Mouse (Mus musculus) lung, postnatal 0 days (tissue): ENCODE measurements around the gene Nmnat2. TPM values are rescaled to one million over a fixed set of nuclear protein-coding genes. Genes with fewer than 3 reads are reported as not detected.

ENCODE experiments used
- ATAC-seq: fragments of 200-750 bp; cut with Nextera tagmentation; 2 replicates; pipeline ENCODE4 v1.8.0; 2017; ENCODE audit warnings: moderate library complexity
- DNase-seq: peaks from one replicate; pipeline ENCODE4 v3.0.0-alpha.2; 2016; ENCODE audit warnings: low spot score
- H3K27ac ChIP-seq: fragments of 300-500 bp; sonication (generic); 2 replicates; pipeline ENCODE4 v1.5.1; 2014; ENCODE audit warnings: antibody characterized with exemption, mild to moderate bottlenecking, low read length, mixed read lengths
- H3K27me3 ChIP-seq: fragments of 300-500 bp; sonication (generic); replicated peaks from 2 replicates; pipeline ENCODE4 v1.6.1; 2014; ENCODE audit warnings: low read length, mixed read lengths; ENCODE audit not compliant: insufficient read depth
- H3K36me3 ChIP-seq: fragments of 300-500 bp; sonication (generic); 2 replicates; pipeline ENCODE4 v1.6.1; 2014; ENCODE audit warnings: low read length, mixed read lengths; ENCODE audit not compliant: insufficient read depth
- H3K4me1 ChIP-seq: fragments of 300-500 bp; sonication (generic); 2 replicates; pipeline ENCODE4 v1.6.1; 2014; ENCODE audit warnings: antibody characterized with exemption, low read depth, low read length, mixed read lengths; ENCODE audit not compliant: insufficient read depth
- H3K4me2 ChIP-seq: fragments of 300-500 bp; sonication (generic); replicated peaks from 2 replicates; pipeline ENCODE4 v1.6.1; 2014; ENCODE audit warnings: low read depth, mild to moderate bottlenecking, low read length, moderate library complexity, mixed read lengths
- H3K4me3 ChIP-seq: fragments of 300-500 bp; sonication (generic); 2 replicates; pipeline ENCODE4 v1.5.1; 2014; ENCODE audit warnings: low read depth, low read length
- H3K9ac ChIP-seq: fragments of 300-500 bp; sonication (generic); replicated peaks from 2 replicates; pipeline ENCODE4 v1.6.1; 2014; ENCODE audit warnings: low read depth, mild to moderate bottlenecking
- H3K9me3 ChIP-seq: fragments of 300-500 bp; sonication (generic); 2 replicates; pipeline ENCODE4 v1.6.1; 2016; ENCODE audit warnings: low read length, mixed read lengths
- CTCF ChIP-seq: IDR thresholded peaks from 2 replicates; pipeline ENCODE4 v1.5.1; 2016; ENCODE audit warnings: antibody characterized with exemption, mild to moderate bottlenecking
- EP300 ChIP-seq: IDR thresholded peaks from 2 replicates; pipeline ENCODE4 v1.6.1; 2016; ENCODE audit warnings: antibody characterized with exemption, mild to moderate bottlenecking, control low read depth
- WGBS: fragments of 180-500 bp; shearing (Covaris S2); extraction: QIAGEN DNeasy Blood & Tissue Kit; methylation state at CpG from one replicate; pipeline ENCODE4 v1.1.7; 2014; 5-methylcytosine and 5-hydroxymethylcytosine counted together
- polyA plus RNA-seq: library from polyadenylated mRNA; unstranded; fragments of >200 nt; fragmentation: Nextera tagmentation; extraction: Ambion mirVana; gene quantifications from 2 replicates; pipeline ENCODE4 v1.2.1, GENCODE M21; 2015

Nmnat2 gene
- polyA plus RNA-seq, 1 experiment from 2014 or later = 4.8 TPM

- peak; percentile 80 for ATAC-seq
- Histone ChIP-seq H3K9ac (no peak overlapping the region), H3K4me2 (no peak overlapping the region), H3K27ac (peak overlapping the region; percentile 89), H3K9me3 (no peaks in the 10 kb centered on the region), H3K27me3 (no peaks in the 10 kb centered on the region), H3K36me3 (no peaks in the 10 kb centered on the region), H3K4me3 (no peak overlapping the region), H3K4me1 (no peaks in the 10 kb centered on the region)
- DNase-seq = peak; percentile 95
- 70% methylated on average over 12 of the region's 12 CpGs for WGBS
- TF ChIP-seq EP300 (peak; percentile 71), CTCF (no peak)
Measured at GRCm38 (mm10) chr1:153065473-153066386, 110.9 kb downstream of the Nmnat2 start.

GRCm38 (mm10) chr1:153066387-153066781 lies 111.6 kb downstream of the Nmnat2 start:
- H3K9me3 ChIP-seq = no peaks in the 10 kb centered on the region
- no peak overlapping the region for H3K9ac ChIP-seq
- H3K4me3 ChIP-seq = no peak overlapping the region
- no peaks in the 10 kb centered on the region for H3K36me3 ChIP-seq
- 77% methylated on average over 4 of the region's 4 CpGs for WGBS
- no peak for DNase-seq
- TF ChIP-seq EP300 (no peak), CTCF (peak; percentile 47)
- H3K4me1 ChIP-seq = no peaks in the 10 kb centered on the region
- no peak for ATAC-seq
- H3K27me3 ChIP-seq = no peaks in the 10 kb centered on the region
- H3K4me2 ChIP-seq = no peak overlapping the region
- H3K27ac ChIP-seq = 0 out of 2 replicates have a peak overlapping the region, but pooled peaks have one; percentile 54

- H3K4me1 ChIP-seq = no peaks in the 10 kb centered on the region
- no peaks in the 10 kb centered on the region for H3K36me3 ChIP-seq
- H3K27ac ChIP-seq = peak overlapping the region; percentile 66
- no peak overlapping the region for H3K9ac ChIP-seq
- H3K9me3 ChIP-seq = no peaks in the 10 kb centered on the region
- WGBS = 38% methylated on average over 16 of the region's 16 CpGs
- H3K4me3 ChIP-seq = no peak overlapping the region
- DNase-seq (peak; percentile 71), ATAC-seq (peak; percentile 40)
- TF ChIP-seq EP300 (no peak), CTCF (no peak)
- H3K4me2 ChIP-seq = no peak overlapping the region; the same call in 1 of the 2 replicates
- no peaks in the 10 kb centered on the region for H3K27me3 ChIP-seq
Measured at GRCm38 (mm10) chr1:153071563-153071962, 116.8 kb downstream of the Nmnat2 start.

GRCm38 (mm10) chr1:153071995-153072394 lies 117.2 kb downstream of the Nmnat2 start:
- H3K36me3 ChIP-seq = no peaks in the 10 kb centered on the region
- TF ChIP-seq CTCF = no peak
- 0 out of 2 replicates have a peak, but pooled peaks have one; percentile 2 for TF ChIP-seq EP300
- ATAC-seq (no peak), DNase-seq (no peak)
- H3K4me1 ChIP-seq = no peaks in the 10 kb centered on the region
- H3K4me2 ChIP-seq = no peak overlapping the region; the same call in 1 of the 2 replicates
- no peaks in the 10 kb centered on the region for H3K27me3 ChIP-seq
- peak overlapping the region; percentile 66 for H3K27ac ChIP-seq
- no peak overlapping the region for H3K4me3 ChIP-seq
- no peaks in the 10 kb centered on the region for H3K9me3 ChIP-seq
- H3K9ac ChIP-seq = no peak overlapping the region
- 48% methylated on average over 12 of the region's 12 CpGs for WGBS

- Histone ChIP-seq H3K4me3 (no peak overlapping the region), H3K27me3 (no peaks in the 10 kb centered on the region), H3K4me1 (no peaks in the 10 kb centered on the region), H3K36me3 (no peaks in the 10 kb centered on the region), H3K27ac (no peak overlapping the region), H3K9ac (no peak overlapping the region), H3K4me2 (no peak overlapping the region), H3K9me3 (no peaks in the 10 kb centered on the region)
- ATAC-seq = no peak
- 70% methylated on average over 10 of the region's 10 CpGs for WGBS
- no peak for TF ChIP-seq CTCF
- no peak for TF ChIP-seq EP300
- no peak for DNase-seq
Measured at GRCm38 (mm10) chr1:153072711-153073110, 117.9 kb downstream of the Nmnat2 start.

- Histone ChIP-seq H3K27ac (no peak overlapping the region), H3K36me3 (no peaks in the 10 kb centered on the region), H3K4me3 (no peak overlapping the region), H3K4me1 (no peaks in the 10 kb centered on the region), H3K9ac (no peak overlapping the region), H3K27me3 (no peaks in the 10 kb centered on the region), H3K9me3 (no peaks in the 10 kb centered on the region), H3K4me2 (no peak overlapping the region)
- DNase-seq (no peak), ATAC-seq (no peak)
- 38% methylated on average over 9 of the region's 9 CpGs for WGBS
- no peak for TF ChIP-seq EP300
- no peak for TF ChIP-seq CTCF
Measured at GRCm38 (mm10) chr1:153073441-153073840, 118.6 kb downstream of the Nmnat2 start.
